Mouse (Mus musculus) brain, embryonic 14.5 days (tissue): ENCODE results near the gene 2310034G01Rik. TPM values are rescaled to one million over a fixed set of nuclear protein-coding genes. Genes with fewer than 3 reads are reported as not detected.

Source experiments
- DNase-seq: peaks from one replicate; pipeline ENCODE4 v3.0.0-alpha.2; 2011; ENCODE audit warnings: low read depth
- CTCF ChIP-seq: fragments of 200-500 bp; IDR thresholded peaks from 2 replicates; pipeline ENCODE4 v1.5.1; 2012; ENCODE audit warnings: inconsistent platforms, mild to moderate bottlenecking, moderate library complexity, borderline replicate concordance; ENCODE audit not compliant: insufficient read depth, insufficient read length; ENCODE audit errors: extremely low read depth
- POLR2A ChIP-seq: fragments of 200-500 bp; IDR thresholded peaks from 2 replicates; pipeline ENCODE4 v1.6.1; 2012; ENCODE audit warnings: mild to moderate bottlenecking, inconsistent platforms, borderline replicate concordance; ENCODE audit not compliant: poor library complexity, insufficient read depth, insufficient read length, severe bottlenecking; ENCODE audit errors: extremely low read depth
- polyA plus RNA-seq: library from polyadenylated mRNA; depleted of rRNA; stranded (reverse); fragments of >200 nt; gene quantifications from 2 replicates; pipeline ENCODE4 v1.2.3, GENCODE M21; 2012; rRNA removed

2310034G01Rik gene
- 2.1 TPM in 2 replicates for polyA plus RNA-seq

DNA sequence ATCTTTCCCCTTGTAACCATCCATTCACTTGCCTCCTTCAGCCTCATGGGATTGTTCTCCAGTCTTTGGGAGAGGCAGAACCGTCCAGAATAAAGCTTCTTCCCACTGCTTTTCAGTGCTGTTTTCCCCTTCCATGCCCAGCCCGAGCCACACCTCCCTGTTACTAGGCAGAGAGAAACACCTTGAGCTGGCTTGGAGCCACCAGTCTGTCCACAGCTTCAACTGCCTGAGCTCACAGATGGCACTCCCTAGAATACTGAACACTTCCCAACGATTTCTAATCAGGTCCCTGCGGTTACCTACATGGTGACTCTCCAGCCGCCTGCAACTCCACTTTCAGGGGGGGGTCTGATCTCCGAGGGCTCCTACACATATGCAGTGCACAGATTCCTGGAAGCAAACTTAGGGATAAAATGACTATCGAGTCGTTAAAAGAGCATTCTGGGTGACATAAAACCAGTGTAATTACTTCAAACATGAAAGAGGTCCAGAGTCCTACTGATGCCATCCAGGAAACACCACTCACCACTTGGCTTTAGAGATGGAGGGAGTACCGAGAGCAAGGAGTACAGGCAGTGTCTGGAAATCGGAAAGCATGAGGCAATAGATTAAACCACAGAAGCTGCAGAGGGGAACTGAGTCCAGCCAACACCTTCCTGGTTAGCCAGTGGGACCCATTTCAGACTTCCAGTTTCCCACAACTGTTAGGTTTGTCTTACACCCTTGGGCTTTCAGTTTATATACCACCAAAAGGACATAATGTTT, at the start of gene 2310034G01Rik:
Gene 2310034G01Rik (minus strand): TSS at position 135 of the 765 bp plus-strand sequence.
- TF ChIP-seq POLR2A, result no peak
- TF ChIP-seq CTCF, result no peak
- DNase-seq, result no peak

DNA sequence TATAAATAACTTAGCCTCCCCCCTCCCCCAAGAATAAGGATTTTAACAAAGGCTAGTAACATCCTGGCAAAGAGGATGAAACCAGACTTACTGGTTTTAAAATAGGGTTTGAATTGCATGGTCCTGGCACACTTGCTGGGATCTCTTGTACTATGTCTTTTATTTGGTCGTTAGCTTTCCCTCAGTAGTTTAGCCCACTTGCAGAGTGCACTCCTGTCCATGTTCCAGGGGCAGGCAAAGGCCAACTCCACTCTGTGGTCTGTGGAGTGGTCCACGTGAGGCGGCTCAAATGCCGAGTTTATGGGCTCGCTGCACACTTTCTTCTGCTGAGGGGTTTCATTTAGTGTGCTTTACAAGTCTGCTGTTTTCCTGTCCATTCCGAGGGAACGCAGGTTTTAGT, 49.8 kb upstream of the 2310034G01Rik start:
- DNase-seq, result no peak
- TF ChIP-seq POLR2A (no peak), CTCF (no peak)

DNA sequence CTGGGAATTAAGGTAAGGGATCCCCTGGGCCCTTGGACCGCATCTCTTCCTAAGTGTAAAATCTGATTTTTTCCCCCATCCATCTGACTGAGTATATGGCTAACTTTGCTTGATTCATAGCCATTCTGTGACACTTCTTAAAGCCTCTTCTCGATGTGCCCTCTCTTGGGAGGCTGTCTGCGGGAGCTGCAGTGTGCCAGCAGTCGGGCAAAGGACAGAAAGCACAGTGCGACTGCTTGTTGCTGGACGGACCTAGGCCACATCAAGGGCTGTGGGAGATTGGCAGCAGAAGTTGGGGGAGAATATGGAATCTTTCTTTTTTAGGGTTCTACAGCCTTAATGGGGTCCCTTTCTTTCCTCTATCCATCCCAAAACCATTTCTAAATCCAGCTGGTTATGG, 49.3 kb upstream of the 2310034G01Rik start:
- TF ChIP-seq CTCF (no peak), POLR2A (no peak)
- no peak for DNase-seq

DNA sequence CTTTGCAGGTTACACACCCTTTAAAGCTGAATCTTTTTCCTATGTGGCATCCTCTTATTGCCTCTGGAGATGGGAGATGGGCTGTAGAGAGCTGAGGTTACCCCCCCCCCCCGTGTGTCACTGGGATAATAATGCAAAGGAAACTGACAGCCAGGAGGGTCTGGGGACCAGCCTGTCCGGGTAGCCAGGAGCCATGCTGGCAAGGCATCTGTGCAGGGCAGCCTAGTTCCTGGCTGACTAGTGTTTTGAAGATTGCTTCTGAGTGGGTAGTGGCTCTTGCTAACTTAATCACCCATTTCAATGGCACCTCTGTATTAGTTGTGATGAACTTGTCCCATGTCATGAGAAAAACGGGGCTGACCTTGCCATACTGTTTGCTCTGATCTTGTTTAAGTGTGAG, 48.3 kb upstream of the 2310034G01Rik start:
- TF ChIP-seq POLR2A (no peak), CTCF (no peak)
- no peak for DNase-seq

DNA sequence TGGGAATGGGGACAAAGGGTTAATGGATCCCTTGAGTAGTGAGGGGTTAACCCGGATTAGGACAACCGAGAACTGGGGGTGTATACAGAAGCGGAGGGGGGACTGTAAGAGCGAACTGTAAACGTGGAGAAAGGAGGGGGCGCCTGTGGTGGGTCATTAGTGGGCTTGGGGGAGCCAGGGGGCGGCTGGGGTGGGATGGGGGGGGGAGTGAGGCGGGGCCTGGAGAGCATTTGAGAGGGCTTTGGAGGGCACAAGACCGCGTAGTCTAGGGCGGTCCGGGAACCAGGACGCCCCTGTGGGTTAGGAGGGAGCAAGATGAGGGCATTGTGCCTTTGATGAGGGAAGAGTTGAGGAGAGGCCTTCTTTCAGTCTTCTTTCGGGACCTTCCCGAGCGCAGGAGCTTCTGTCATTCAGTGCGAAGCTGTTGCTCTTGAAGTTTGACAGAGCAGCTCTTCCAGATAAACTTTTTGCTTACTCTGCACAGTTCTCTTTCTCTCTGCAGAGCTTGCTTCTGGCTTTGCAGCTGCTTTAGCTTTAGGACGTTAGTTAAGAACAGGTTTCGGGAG, 47.4 kb upstream of the 2310034G01Rik start:
- TF ChIP-seq POLR2A (no peak), CTCF (no peak)
- peak; percentile 50 for DNase-seq

DNA sequence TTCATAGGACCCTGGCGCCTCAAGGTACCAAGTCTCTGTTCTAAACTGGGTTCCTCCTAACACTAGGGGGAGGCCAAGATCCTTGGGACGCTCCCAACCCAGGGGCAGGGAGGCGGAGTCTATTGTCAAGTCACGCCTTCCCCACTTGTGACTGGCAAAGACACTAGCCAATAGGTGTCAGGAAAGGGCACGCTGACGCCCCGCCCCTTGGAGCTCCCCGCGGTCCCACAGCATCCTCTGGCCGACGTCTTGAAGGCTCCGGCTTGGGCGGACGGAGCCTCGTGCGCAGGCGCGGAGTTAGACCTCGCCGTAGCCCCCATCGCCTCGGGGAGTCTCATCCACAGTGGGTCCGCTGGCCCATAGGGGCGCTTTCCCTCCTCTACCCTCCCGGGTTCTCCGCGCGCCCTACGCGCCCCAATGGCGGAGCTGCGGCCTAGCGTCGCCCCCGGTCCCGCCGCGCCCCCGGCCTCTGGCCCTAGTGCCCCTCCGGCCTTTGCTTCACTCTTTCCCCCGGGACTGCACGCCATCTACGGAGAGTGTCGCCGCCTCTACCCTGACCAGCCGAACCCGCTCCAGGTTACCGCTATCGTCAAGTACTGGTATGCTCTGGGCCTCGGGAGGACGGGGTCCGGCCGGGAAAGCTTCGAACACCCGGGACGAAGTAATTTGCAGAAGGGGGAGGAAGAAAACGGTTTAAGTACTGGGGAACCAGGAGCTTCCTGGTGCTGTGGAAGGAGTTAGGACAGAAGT, 46.8 kb upstream of the 2310034G01Rik start, which contains the start of gene Sufu:
Gene Sufu (plus strand): TSS at position 211 of the 750 bp plus-strand sequence.
- TF ChIP-seq POLR2A (peak; percentile 68; the same call in 1 of the 2 replicates), CTCF (peak; percentile 86)
- DNase-seq, result peak; percentile 100

DNA sequence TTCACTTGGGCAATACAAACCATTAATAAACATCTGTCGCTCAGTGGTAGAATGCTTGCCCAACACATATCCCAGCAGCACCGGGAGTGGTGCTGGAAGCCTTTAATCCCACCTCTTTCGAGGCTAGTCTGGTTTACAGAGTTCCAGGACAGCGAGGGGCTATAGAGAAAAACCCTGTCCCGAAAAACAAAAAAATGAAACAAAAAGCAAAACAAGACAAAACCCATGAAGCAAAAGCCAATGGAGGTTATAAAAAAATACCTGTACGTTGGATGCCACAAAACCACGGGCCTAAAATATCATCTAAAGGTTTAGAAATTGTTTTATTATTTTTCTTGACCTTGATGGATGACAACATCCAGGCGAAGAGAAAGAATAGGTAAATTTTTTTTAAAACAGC, 46.0 kb upstream of the 2310034G01Rik start:
- TF ChIP-seq CTCF (no peak), POLR2A (no peak)
- no peak for DNase-seq

DNA sequence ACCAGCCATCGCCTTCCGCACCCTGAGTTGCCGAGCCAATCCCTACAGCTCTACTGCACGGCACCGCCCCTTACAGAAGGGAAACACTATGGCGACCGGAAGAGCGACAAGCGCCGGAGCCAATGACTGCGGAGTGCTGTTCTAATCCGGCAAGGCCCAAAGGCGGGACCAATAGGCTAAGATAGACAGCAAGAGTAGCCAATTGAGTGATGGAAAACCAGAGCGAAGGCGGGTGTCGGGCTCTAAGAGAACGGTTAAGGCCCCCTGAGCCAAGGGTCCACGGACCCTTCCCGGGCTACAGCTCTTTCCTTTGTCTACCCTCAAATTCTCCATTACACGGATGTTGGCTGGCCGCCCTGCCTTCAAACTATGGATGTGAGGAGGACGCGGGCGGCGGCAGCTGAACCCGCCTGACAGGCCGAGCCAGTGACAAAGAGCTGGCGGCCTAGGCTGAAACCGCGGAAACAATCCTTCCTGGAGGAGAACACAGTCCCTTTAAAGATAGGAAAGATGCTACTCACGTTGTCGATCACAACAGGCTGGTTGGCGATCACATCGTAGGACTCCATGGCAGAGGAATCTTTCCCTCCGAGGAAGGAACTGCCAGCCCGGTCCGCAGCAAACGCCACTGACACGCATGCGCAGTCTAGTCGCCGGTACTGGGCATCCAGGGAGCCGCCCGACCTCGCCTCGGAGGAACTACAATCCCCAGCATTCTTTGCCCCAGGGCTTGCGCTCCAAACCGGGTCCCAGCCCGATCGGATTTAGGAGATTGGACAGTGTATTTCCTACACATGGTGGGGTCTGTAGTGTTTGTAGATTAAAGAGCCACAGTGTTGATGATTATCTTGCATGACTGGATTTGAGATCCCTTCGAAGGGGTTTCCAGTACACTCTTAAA, 45.3 kb upstream of the 2310034G01Rik start, which contains the start of gene Actr1a:
Gene Actr1a (minus strand): TSS at position 640 of the 901 bp plus-strand sequence.
- TF ChIP-seq POLR2A, result peak; percentile 76; the same call in 1 of the 2 replicates
- no peak for TF ChIP-seq CTCF
- DNase-seq, result peak; percentile 100

DNA sequence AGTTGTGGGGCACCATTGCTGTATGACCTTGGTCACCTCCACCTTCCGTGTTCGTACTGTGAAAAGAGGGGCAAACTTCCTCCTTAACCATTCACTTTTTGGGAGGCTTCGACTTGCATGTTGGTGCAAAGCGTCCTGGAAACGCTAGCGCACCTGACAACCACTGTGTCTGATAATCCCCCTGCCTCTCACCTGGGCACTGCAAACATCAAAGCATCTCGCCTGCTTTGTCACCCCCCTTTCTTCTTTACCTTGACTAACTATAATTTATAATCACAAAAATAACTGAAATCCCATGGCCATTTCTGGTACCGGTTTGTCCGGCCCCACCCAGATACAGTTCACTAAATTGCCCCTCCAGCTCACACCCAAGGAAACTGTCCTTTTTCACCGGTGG, 44.6 kb upstream of the 2310034G01Rik start:
- TF ChIP-seq CTCF (no peak), POLR2A (no peak)
- no peak for DNase-seq

DNA sequence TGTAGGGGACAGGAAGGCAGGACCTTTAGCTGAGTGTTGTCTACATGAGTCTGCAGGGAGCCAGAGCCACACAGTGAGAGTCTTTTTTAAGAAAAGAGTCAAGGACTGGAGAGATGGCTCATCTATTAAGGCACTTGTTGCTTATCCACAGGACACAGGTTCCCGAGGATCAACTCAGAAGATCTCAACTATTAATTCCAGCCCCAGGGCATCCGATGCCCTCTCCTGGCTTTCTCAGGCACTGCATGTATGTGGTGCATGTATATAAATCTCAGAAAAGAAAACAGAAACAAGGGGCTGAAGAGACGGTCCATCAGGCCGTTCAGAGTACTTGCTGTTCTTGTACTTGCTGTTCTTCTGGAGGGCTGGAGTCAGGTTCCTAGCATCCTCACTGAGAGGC, 41.9 kb upstream of the 2310034G01Rik start:
- DNase-seq, result peak; percentile 33
- TF ChIP-seq CTCF, result peak; percentile 55; the same call in 1 of the 2 replicates
- no peak for TF ChIP-seq POLR2A
